Mouse (Mus musculus): ENCODE measurements around the gene Naglu.

DNA sequence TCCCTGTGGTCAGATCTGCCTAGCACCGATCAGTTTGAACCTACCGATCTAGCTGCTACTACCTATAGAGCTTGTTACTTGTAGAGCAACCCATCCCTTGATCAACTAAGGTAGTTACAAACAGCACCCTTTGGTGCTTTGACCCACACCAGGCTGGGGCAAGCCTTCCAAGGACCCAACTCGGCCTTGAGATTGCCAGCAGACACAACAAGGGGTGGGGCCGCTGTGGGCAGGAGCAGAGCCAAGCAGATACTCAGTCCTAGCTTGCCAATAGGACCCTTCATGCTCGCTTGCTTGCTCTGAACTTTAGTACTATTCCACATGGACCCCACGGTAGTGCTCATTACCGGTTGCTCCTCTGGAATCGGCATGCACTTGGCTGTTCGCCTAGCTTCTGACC, 8.3 kb downstream of the Naglu start, which contains the start of gene Hsd17b1:
- TF ChIP-seq CTCF (IDR thresholded peaks at IDR 0.05; ENCODE audit: borderline replicate concordance, insufficient read depth, low read depth, low read length): no peak
- no peak for TF ChIP-seq POLR2A (IDR thresholded peaks at IDR 0.05; ENCODE audit: borderline replicate concordance, insufficient read depth, low read length)
